Mouse (Mus musculus) cerebellum, postnatal 36 days (tissue): ENCODE results near the gene Phf12.

Experiments used
- DNase-seq, 2 experiments: peaks; one replicate each; pipeline ENCODE4 v3.0.0; 2021 to 2022; ENCODE audit warnings: mixed read lengths in 2 of 2

Gene Phf12

DNA sequence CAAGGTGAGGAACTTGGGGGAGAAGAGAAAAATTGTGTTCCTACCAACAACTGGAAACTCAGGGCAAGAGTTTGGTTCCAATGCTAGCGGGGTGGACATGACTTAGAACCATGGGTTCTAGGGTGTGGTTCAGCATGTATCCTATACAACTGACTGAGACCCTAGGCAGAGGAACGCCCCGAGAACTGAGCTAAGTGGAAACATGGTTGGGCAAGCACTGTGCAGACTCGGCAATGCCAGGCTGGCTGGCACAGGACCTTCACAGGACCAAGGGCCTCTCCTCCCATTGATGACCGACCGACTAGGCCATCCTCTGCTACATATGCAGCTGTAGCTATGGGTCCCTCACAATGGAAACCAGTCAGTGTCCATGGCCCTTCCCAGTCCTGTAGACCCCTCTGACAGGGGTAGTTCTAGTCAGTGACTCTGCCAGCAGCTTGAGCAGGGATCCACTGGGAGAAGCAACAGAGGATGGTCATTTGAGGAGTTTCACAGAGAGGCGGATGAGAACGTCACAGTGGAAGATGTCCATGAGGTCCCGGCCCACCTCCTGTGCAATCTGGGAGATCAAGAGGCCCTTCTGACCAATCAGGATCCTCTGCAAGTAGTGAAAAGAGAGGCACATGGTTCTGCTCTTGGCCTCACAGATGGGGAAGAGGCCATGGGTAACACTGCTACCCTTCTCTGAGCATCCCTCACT is 91.2 kb downstream of the Phf12 start:
- no peak for DNase-seq

- DNase-seq = no peak
Observed at GRCm38 (mm10) chr11:78074277-78074652, 91.7 kb downstream of the Phf12 start.

DNA sequence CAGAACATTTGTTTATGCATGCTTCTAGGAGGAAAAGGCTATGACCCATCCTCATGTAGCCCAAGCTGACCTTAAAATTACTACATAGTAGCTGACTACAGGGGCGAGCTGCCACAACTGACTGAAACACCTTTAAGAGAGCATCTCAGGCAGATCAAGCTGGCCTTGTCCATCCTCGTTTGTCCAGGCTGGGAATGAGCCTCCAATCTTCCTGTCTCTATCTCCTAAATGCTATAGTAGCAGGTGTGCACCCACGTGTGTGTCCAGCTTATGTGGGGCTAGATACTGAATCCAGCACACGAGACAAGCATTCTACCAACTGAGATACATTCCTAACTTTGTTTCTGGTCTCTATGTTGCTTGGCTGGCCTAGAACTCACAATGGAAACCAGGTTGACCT is 92.1 kb downstream of the Phf12 start:
- DNase-seq = no peak
